Mouse (Mus musculus) adrenal gland, adult (tissue): ENCODE measurements at regions not wholly inside any gene's neighbourhood (a gene's known extent, or its start where the extent isn't known, plus 50 kb on each side); places are given as distances from the start of the nearest gene placed in this dataset.

Experiments used
- DNase-seq, 2 experiments: peaks; one replicate each; pipeline ENCODE4 v3.0.0; 2022 to 2023; ENCODE audit warnings: low spot score in 1 of 2; ENCODE audit not compliant: inconsistent age in 2 of 2

DNA sequence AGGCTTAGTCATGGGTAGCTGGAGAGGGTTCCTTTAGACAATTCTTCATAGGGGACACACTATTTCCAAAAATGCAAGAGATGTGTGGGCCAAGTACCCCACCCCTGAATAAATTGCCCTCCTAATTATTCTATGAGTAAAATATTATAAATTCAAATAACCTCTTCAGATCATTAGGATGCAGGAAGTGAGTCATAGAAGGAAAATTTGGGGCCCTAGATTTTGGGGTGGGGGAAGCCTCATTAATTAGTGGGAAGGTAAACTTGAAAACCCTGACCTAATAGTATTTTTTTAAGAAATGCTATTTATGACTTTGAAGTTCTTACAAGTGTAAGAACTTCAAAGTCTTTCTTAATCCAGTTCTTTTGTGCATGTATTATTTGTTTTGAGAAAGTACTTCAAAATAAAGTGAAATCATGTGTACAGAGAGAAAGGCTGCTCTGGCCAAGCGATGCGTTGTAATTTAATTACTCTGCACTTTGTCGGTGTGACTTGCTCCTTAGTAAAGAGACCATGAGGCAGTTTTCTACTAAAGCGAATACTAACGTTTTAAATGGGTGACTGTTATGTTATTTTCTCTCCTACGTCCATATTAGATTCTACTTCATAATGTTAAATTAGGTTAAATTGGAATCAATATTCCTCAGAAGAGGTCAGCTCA is 200.6 kb downstream of the Tgfb2 start:
- DNase-seq = no peak

DNA sequence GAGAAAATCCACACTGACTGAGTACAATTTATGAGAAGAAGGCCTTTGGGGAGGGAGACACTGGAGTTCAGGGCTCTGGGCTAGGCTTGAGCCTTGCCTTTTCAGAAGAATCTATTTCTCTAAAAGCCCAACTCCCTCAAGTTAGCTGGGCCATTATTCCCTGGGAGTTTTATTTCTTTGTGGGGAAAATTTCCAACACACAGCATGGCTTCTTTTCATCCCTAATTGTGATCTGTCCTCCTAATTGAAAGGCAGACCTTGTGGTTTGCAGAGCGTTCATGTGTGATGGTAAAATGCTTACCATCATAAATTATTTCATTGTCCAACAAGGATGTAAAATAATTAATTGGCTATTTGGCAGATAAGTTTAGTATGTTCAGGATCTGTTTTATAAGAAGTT is 204.1 kb downstream of the Tgfb2 start:
- DNase-seq = no peak

DNA sequence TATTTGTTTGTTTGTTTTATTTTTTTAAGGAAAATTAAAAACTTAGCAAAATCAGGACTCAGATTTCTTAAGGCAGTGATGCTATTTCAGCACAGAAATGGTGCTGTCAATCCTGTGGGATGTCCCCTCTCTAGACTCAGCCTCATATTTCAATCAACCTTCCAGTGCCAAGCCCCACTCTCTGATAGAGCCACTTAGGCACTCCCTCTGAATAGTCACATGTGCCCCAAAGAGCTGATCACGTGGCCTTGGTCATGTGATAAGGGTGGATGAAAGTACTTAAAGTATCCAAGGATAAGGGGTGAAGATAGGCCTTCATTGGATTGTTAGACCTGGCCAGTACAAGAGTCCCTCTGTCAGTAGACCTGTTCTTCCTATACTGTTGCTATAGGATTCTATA is 207.9 kb downstream of the Tgfb2 start:
- DNase-seq = no peak

DNA sequence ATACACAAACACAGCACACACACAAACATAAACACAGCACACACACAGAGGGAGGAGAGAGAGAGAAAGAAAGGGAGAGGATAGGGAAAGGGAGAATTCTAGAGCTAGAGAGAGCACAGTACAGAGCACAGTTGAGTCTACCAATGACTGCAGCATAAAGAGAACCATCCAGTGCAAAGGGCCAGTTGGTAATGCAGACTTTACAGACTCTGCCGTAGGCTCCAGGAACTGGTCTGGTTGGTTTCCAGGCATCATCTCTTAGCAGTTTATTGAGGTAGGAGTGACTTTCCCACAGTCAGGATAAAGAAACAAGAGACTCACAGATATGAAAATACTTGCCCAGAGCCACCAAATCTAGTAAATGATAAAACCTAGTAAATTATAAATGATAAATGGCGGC is 208.5 kb downstream of the Tgfb2 start:
- no peak for DNase-seq

DNA sequence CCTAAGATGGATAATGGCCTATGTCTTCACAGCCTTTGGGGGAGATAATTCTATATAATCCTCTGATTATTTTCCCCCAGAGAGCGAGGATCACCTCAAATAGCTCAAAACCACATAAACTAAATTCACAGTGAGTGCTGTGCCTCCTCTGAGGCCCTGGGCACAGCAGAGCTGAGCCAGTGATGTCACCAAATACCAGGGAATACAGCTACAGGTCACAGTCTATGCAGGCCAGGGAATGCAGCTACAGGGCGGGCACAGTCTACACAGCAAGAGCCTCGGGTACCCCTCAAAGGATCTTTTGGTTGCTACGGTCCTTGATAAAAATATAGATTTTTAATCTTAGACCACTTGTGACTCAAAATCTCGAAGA is 211.4 kb downstream of the Tgfb2 start:
- DNase-seq = no peak

DNA sequence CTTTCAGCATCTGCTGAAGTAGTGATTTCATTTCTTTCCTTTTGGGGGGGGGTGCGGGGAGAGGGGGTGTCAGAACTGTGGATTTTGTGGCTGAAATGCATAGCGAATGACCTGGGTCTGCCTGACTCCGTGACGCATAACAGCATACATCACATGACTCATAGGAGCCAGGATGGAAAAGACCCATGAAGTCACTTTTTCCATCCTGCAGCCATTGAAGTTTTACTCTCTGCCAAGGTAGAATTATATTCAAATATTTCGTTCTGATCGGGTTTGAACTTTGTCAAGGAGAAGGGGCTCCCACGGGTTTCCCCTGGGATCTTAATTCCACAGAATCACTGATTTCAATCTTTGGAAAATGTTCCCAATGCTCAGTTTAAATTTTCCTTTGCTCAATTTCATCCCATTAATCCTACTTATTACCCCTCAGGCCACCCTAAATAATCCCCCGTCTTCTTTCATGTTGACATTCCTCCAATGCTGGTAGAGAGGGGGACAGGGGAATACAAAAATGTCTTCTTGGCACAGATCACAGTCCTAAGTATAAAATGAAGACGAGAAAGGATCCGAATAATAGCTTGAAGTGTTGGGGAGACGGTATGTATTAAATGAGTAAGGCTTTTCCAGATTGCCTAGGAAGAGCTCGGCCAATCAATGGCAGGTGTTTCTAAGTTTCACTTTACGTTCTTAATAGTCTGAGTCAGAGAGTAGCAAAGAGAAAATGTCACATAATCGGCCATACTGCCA is 212.0 kb downstream of the Tgfb2 start:
- DNase-seq = no peak

DNA sequence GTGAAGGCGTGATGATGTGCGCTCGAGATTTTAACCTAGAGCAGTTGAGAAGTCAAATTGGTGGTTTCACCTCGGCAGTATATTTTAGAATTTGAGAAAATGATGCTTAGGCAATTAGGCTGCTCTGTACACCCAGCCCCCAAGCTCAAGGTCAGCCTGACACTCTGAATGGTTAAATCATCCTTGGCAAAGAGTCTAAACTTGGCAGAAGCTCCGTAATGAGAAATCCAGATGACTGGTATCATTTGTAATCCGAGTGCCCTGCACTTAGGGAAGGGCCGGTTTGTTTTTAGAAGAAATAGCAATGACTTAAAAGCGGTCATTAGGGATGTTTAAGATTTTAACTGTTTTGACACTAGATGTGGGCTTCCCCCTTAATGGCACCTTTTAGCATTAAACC is 223.6 kb downstream of the Tgfb2 start:
- DNase-seq = peak in 1 of 2 experiments; percentile 71

DNA sequence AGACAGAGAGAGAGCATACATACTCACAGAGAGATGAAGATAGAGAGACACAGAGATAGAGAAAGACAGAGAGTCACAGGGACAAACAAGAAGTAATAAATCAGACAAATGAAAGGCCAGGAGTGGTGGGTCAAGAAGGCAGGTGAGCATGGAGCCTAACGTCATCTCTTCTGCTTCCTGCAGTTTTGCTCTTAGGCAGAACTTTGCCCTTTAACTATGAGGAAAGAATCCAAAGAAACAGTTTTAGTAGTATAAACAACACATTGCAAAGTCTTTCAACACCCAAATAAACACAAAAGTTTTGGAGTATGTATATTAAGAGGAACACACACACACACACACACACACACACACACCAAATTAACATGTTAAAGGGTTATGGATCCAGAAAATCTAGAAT is 225.8 kb downstream of the Tgfb2 start:
- no peak for DNase-seq

DNA sequence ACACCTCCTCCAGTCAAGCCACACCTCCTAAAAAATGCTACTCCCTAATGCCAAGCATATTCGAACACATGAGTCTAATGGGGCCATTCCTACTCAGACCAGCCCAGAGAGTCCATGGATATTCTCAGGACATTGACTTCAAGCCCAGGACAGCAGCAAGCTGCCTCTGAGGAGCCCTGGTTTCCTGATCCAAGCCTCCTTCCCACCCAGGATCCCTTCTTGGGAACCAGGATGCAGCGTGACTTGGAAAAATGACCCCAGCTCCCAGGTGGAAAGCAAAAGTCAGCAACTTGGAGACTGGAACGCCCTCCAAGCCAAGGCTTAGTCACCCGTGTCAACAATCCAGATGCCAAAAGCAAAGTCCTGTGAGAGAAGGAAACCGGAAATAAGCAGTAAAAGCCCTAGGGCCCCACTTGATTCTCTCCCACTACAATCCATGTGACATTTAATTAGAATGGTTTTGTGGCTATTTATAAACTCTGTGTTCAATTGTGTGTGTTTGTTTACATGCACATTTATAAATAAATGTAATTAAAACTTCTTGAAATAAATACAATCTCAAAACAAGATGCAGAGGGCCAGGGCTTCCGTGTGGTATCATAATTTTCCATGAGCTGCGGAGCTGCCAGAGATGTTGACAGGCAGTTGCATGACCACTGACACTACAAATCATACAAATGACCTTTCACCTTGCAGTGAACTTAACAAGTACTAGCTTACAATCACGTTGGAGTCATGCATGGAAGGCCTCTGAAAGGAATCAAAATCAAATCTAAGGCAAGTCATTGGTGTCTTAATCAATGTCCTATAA is 227.2 kb downstream of the Tgfb2 start:
- DNase-seq = no peak

DNA sequence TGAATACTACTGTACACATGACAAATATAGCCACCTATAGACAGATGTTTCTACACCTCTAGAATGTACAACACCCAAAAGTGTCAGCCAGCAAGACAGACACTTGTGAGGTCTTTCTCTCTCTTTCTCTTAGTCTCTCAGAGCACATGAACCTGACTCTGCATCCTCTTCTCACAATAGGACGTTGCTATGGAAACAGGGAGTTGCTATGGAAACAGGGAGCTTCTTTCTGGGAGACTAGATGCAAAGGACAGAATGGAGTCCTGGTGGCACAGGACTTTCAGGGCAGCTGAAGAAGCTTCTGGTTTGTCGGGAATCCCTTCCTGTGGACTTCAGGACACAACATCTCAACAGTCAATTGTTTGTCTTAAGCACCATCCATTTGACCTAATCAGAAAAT is 230.9 kb downstream of the Tgfb2 start:
- DNase-seq = no peak

DNA sequence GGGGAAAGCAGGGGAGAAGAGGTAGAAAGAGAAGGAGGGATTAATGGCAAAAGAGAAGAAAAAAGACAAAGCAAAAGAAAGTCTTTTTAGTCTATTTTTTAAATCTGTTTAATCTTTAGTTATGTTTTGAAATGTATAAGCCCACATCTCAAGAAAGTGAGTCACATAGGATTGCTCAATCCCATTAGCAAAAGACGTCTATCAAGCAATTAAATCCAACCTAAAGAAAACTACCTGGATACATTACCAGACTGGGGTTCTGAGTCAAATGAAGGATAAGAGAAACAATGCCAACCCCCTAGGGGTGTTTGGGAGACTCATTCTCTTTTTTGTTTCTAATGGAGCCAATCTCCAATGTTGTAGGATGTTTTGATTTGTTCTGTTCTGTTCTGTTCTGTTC is 231.4 kb downstream of the Tgfb2 start:
- DNase-seq = no peak

DNA sequence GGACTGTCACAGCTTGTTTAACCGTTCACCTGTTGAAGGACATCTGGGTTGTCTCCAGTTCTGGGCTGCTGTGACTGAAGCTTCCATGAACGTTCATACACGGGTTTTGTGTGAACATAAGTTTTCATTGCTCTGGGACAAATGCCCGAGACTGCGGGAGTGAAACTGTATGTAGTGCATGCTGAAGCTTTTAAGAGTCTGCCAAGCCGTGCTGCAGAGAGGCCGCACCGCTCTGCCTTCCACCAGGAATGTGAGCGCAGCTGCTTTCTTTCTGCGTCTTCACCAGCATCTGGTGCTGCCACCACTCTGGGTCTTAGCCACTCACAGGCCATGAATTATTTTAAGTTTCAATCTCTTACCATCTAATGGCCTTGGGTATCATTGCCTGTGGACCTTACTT is 232.8 kb downstream of the Tgfb2 start:
- DNase-seq = no peak

DNA sequence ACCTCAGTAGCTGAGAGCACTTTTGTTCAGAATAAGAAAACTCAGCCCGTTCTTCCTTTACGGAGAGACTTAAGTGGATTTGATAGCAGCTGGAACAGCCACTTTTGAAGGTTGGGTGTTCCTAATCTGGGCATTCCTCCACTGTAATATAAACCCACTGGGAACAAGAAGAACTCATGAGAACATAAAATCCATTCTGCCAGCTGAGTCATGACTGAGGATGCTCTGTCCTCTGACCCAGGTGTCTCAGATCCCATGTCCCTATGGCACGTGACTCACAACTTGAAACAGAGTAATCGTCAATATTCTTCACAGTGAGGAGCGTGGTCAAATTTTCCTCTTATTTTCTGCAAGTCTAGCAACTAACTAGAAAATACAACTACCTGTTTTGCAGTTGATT is 240.3 kb downstream of the Tgfb2 start:
- DNase-seq = no peak

DNA sequence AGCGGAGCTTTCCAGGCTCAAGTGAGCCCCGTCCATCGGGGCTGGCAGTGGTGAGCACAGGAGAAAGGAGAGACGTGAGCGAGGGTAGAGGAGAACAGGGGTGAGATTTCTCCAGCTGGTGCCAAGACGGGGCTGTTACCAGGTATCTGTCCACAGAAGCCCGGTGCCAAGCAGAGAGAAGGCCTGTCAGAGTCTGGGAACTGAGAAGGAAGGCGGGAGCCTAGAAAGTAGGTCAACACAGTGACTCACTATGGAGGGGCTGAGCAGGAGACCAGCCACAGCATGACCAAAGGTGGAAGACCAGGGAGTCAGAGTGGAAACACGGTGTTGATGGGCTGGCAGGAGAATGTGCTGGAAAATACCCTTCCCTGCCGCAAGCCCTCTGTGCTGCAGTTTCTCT is 245.0 kb downstream of the Tgfb2 start:
- DNase-seq = peak; percentile 19 to 44

DNA sequence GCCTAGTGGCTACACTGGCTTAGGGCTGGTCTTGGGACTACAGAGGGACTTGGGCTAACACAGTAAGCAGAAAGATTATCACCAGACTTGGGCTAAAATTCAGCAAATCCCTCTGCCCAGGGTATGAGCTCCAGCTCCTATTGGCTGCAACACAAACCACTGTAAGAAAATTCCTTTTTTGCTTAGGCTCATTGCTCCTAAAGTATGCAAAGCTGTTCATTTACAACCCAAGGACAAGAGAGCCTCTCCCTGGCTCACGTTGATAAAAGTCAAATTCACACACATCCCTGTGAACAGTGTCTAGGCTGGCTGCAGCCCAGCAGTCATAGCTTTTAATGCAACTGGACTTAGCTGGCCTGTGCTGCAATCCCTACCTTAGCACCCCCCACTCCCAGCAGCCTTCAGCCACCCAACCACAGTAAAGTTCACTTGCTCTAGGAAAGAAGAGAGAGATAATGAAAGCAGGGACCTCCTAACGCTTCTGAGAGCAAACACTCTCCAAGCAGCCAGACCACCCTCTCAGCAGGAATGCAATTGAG is 247.6 kb downstream of the Tgfb2 start:
- DNase-seq = no peak

DNA sequence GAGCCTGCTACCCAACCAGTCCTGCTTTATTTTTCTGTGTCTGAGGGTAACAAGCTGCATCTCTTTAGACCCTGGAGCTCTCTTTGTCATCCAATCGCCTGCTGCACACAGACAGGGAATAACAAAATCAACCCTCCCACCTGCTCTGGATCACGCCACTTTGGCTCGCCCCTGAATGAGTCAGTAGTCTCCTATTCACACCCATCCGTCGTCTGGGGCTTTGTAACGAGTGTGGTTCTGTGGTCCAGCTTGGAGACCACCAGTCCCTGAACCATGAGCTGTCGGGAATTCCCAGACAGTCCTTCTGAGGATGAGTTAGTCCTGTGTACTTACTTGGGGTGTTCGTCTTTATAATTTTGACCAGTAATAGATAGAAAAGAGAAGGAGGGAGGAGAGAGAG is 248.7 kb downstream of the Tgfb2 start:
- no peak for DNase-seq

DNA sequence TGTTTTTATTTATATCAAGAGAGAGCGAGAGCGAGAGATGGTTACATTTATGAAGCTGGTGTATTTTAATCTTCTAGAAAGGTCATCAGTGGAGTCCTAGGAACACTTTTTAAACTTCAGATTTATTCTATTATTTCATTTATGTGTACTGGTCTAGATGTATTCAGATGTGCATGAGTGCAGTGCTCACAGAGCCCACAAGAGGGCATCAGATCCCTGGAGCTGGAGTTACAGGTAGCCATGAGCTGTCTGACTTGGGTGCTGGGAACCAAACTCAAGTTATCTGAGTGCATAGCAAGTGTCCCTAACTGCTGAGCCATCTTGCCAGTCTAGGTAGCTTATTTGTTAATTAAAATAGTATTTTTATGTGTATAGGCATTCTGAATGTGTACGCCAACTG is 249.7 kb downstream of the Tgfb2 start:
- DNase-seq = peak in 1 of 2 experiments; percentile 44

DNA sequence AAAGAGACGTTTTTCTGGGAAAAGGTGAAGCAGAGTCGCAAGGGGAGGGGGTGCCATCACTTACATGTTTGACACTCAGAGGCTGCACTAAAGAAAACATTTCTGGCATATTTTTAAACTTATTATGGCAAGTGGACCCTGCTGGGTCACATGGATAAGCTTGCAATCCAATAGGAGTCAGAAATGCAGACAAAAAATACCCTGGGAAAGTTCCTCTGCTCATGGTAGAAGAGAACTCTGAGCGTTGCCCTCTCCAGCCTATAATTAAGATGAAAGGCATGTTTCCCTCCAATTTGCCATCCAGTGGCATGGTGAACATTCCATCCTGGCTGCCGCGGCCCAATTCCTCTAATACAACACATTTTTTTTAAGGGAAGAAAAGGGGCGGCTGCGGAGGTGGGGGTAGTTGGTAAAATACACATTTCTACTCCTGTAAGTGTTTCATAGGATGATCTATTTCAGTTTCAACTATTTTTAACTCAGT is 250.6 kb downstream of the Tgfb2 start:
- DNase-seq = no peak

DNA sequence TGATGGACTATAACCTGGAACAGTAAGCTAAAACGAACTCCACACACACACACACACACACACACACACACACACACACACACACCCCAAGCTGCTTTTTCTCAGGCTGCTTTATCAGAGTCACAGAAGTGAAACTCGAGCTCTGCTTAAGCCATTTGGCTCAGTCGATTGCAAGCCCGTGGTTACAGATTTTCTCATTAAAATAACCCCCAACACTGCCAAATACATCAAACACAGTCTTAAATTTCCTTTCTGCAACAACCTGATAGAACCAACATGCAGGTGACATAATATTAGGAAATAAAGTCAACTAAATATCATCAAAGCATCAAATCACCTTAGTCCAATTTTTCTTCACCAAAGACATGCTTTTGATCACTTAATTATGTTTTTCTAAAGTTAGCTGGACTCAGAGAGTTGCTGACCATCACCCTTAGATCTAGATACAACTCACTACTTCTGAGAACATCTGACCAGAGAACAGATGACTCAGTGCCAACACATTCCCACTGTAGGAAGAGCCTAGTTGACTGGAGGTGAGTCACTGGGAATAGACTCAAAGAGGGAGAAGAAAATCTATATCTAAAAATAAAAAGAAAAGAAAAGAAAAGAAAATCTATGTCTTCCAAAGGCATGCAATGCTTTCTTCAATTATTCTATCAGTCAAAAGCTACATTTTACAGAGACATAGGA is 251.2 kb downstream of the Tgfb2 start:
- no peak for DNase-seq

DNA sequence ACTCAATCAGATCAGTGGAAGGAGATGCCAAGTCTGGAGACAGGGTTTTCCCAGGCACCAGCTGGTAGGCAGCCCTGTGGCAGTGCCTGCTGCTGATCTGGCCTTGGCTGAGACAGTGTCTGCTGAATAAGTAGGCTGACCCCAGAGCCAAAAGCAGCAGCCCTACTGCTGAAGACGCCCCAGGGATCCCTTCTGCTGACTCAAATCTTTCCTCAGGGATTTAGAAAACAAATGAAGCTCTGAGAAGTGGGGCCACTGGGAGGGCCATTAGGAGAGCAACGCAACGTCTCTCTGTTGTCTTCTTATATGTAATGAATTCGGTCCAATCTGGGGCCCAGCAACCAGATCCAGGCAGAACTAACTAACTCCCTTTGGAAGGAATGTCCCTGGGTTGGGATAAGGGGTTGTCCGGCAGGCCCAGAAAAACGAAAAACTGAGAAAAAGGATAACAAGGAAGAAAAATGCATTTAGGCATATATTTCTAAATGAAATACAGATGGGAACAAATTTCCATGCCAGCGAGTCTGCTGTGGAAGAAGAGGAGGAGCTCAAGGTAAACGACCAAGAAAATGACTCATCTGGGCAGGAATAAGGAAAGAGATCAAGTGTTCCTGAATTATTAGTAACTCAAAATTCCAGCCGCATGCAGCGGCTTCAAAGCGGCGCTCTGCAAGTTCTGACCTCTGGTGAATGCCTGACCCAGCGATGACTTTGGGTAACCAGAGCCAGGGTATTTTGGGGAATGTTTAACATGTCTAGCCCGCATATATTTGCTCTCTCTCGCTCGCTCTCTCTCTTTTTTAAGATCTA is 256.7 kb downstream of the Tgfb2 start:
- DNase-seq = peak; percentile 8 to 52
